Mouse (Mus musculus) spleen, adult 2 months (tissue): ENCODE data around the gene Chrnb1.

ENCODE experiments used
- CTCF ChIP-seq: fragments of 200-500 bp; IDR thresholded peaks from 2 replicates; pipeline ENCODE4 v1.5.1; 2011; ENCODE audit warnings: mild to moderate bottlenecking, inconsistent platforms; ENCODE audit not compliant: insufficient read depth, insufficient read length, insufficient replicate concordance; ENCODE audit errors: extremely low read depth
- POLR2A ChIP-seq: fragments of 200-500 bp; IDR thresholded peaks from 2 replicates; pipeline ENCODE4 v1.6.1; 2011; ENCODE audit warnings: low read depth, low read length, inconsistent platforms

GRCm38 (mm10) chr11:69789431-69789830, 6.3 kb downstream of the Chrnb1 start:
- no peak for TF ChIP-seq CTCF
- TF ChIP-seq POLR2A: no peak
